ENCODE assay signal across 11 mouse cellular contexts in the genomic region with DNA sequence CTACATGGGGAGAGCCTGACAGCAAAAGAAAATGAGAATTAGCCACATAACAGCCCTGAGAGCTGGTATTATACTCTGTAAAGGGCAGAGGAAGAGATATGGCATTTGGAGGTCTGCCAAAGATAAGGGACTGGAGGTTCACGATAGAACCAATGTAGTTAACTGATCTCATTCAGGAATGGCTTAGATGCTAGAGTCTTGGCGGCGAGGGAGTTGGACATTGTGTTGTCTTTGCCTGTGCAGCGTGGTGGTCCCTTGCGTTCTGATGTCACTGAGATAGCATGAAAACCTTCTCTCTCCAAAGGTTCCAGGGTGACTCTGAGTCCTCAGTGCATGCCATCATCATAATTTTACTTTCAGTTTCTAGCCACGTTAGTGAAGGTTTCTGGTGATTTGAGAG.
DNase-seq lines count a peak whose midpoint lies in the region; ATAC-seq and TF ChIP-seq lines count a peak whose summit lies in the region.
"Had no signal": no experiment of that assay in that cellular context is flagged by ENCODE, and none has a peak within 500 bp of the region (broad histone marks: within the 10 kb centered on the region; RNA-seq: fewer than 3 reads in every experiment).

No protein-coding gene starts in this region.

- H3K27ac ChIP-seq in limb, embryonic 11.5 days (replicated peaks; ENCODE audit: low read depth, low read length): 0 out of 2 replicates have a peak overlapping the region, but pooled peaks have one; percentile 5
- H3K27ac ChIP-seq in limb, embryonic 10.5 days: no peak overlapping the region
- peak overlapping the region; percentile 78 for H3K27ac ChIP-seq in limb, embryonic 13.5 days
- H3K27ac ChIP-seq in midbrain, embryonic 10.5 days (replicated peaks): no peak overlapping the region
- H3K27ac ChIP-seq: hindbrain, embryonic 10.5 days; layer of hippocampus, adult 2 months had no signal

- no peaks in the 10 kb centered on the region for H3K79me2 ChIP-seq in myocyte (ENCODE audit: control insufficient read depth, insufficient read depth)

- H3K27me3 ChIP-seq in limb, embryonic 11.5 days (ENCODE audit: control insufficient read depth, insufficient read depth, low read length): no peaks in the 10 kb centered on the region
- H3K27me3 ChIP-seq in limb, embryonic 10.5 days (ENCODE audit: low read depth, poor library complexity, severe bottlenecking): no peaks in the 10 kb centered on the region
- no peaks in the 10 kb centered on the region for H3K27me3 ChIP-seq in limb, embryonic 13.5 days
- H3K27me3 ChIP-seq in myocyte (ENCODE audit: control insufficient read depth, insufficient read depth, insufficient read length): no peaks in the 10 kb centered on the region
- no peaks in the 10 kb centered on the region for H3K27me3 ChIP-seq in midbrain, embryonic 10.5 days (ENCODE audit: low read depth, poor library complexity, severe bottlenecking)

- no peaks in the 10 kb centered on the region for H3K9me3 ChIP-seq in limb, embryonic 11.5 days (ENCODE audit: control insufficient read depth, low read length)
- no peaks in the 10 kb centered on the region for H3K9me3 ChIP-seq in limb, embryonic 10.5 days (replicated peaks)
- H3K9me3 ChIP-seq in limb, embryonic 13.5 days: peaks cover 6% of the 10 kb centered on the region; the same call in 1 of the 2 replicates
- no peaks in the 10 kb centered on the region for H3K9me3 ChIP-seq in midbrain, embryonic 10.5 days (replicated peaks)
- H3K9me3 ChIP-seq: hindbrain, embryonic 10.5 days had no signal

- WGBS in limb, embryonic 11.5 days: 90% methylated on average over 6 of the region's 6 CpGs
- 89% methylated on average over 6 of the region's 6 CpGs for WGBS in limb, embryonic 10.5 days
- WGBS in limb, embryonic 13.5 days: 80% methylated on average over 6 of the region's 6 CpGs
- WGBS in midbrain, embryonic 10.5 days: 91% methylated on average over 6 of the region's 6 CpGs

- no peaks in the 10 kb centered on the region; the same call in 1 of the 2 replicates for H3K36me3 ChIP-seq in limb, embryonic 11.5 days (ENCODE audit: control insufficient read depth, insufficient read depth, low read length)
- H3K36me3 ChIP-seq in limb, embryonic 10.5 days: no peaks in the 10 kb centered on the region
- H3K36me3 ChIP-seq in limb, embryonic 13.5 days: no peaks in the 10 kb centered on the region
- no peaks in the 10 kb centered on the region for H3K36me3 ChIP-seq in myocyte (ENCODE audit: control insufficient read depth, insufficient read depth)
- no peaks in the 10 kb centered on the region for H3K36me3 ChIP-seq in midbrain, embryonic 10.5 days
- H3K36me3 ChIP-seq: hindbrain, embryonic 10.5 days had no signal

- H3ac ChIP-seq in myocyte (ENCODE audit: control insufficient read depth, insufficient read length): no peak overlapping the region

- no peak for ATAC-seq in limb, embryonic 11.5 days (ENCODE audit: insufficient number of reproducible peaks, low FRiP score, low TSS enrichment, low read depth)
- no peak for ATAC-seq in limb, embryonic 13.5 days (ENCODE audit: low FRiP score, low read depth)
- ATAC-seq: lung, postnatal 0 days had no signal

- H3K4me1 ChIP-seq in limb, embryonic 11.5 days (ENCODE audit: control insufficient read depth, insufficient read depth, low read length): peaks cover 12% of the 10 kb centered on the region
- peaks cover 21% of the 10 kb centered on the region for H3K4me1 ChIP-seq in limb, embryonic 10.5 days
- H3K4me1 ChIP-seq in limb, embryonic 13.5 days: peaks cover 33% of the 10 kb centered on the region
- peaks cover 7% of the 10 kb centered on the region for H3K4me1 ChIP-seq in midbrain, embryonic 10.5 days

- no peak overlapping the region for H3K9ac ChIP-seq in limb, embryonic 11.5 days (ENCODE audit: low read length)
- no peak overlapping the region for H3K9ac ChIP-seq in limb, embryonic 13.5 days

- peak; percentile 70 for DNase-seq in adrenal gland, adult 2 months
- DNase-seq in adrenal gland, postnatal 4 days (ENCODE audit: low spot score in 2 of 2): no peak
- no peak for DNase-seq in limb, embryonic 11.5 days (ENCODE audit: low spot score)
- DNase-seq in limb, embryonic 10.5 days (ENCODE audit: low spot score): no peak
- no peak for DNase-seq in midbrain, embryonic 10.5 days (ENCODE audit: low spot score)
- no peak for DNase-seq in layer of hippocampus, adult 9-11 months

- no peak overlapping the region for H3K4me2 ChIP-seq in limb, embryonic 11.5 days (ENCODE audit: low read depth, severe bottlenecking)
- 0 out of 2 replicates have a peak overlapping the region, but pooled peaks have one; percentile 25 for H3K4me2 ChIP-seq in limb, embryonic 13.5 days (replicated peaks)
- peak overlapping the region; percentile 42 for H3K4me2 ChIP-seq in myocyte (ENCODE audit: low read depth)

- no peak overlapping the region for H3K4me3 ChIP-seq in limb, embryonic 11.5 days (ENCODE audit: low read depth, low read length)
- no peak overlapping the region for H3K4me3 ChIP-seq in limb, embryonic 10.5 days
- no peak overlapping the region for H3K4me3 ChIP-seq in limb, embryonic 13.5 days
- no peak overlapping the region for H3K4me3 ChIP-seq in myocyte
- H3K4me3 ChIP-seq in midbrain, embryonic 10.5 days: no peak overlapping the region
- H3K4me3 ChIP-seq: hindbrain, embryonic 10.5 days; layer of hippocampus, adult 2 months had no signal

- TF ChIP-seq POLR2A in myocyte (IDR thresholded peaks at IDR 0.05; ENCODE audit: insufficient read length, low read depth): no peak

TF ChIP-seq in myocyte, 11 proteins besides CTCF, POLR2A, EP300 and RAD21:
- no peak for TF ChIP-seq TCF12 (IDR thresholded peaks at IDR 0.05; ENCODE audit: insufficient read depth, poor library complexity, severe bottlenecking)
- no peak for TF ChIP-seq E2F4 (IDR thresholded peaks at IDR 0.05; ENCODE audit: insufficient read depth)
- no peak for TF ChIP-seq USF1 (IDR thresholded peaks at IDR 0.05; ENCODE audit: low read depth)
- TF ChIP-seq MAX (IDR thresholded peaks at IDR 0.05; ENCODE audit: low read depth): no peak
- no peak for TF ChIP-seq MYOG (IDR thresholded peaks at IDR 0.05; ENCODE audit: control insufficient read depth in 1 of 3, insufficient read depth in 1 of 3, insufficient read length in 2 of 3, low read depth in 2 of 3)
- no peak for TF ChIP-seq TCF3 (IDR thresholded peaks at IDR 0.05; ENCODE audit: insufficient read length, low read depth)
- no peak for TF ChIP-seq MYOD1 (IDR thresholded peaks at IDR 0.05; ENCODE audit: control insufficient read depth in 1 of 3, insufficient read length in 2 of 3, low read depth in 2 of 3)
- no peak for TF ChIP-seq POLR2AphosphoS2 (IDR thresholded peaks at IDR 0.05; ENCODE audit: insufficient read length, low read depth)
- no peak for TF ChIP-seq REST (IDR thresholded peaks at IDR 0.05; ENCODE audit: insufficient read depth, insufficient read length)
- TF ChIP-seq SRF (IDR thresholded peaks at IDR 0.05; ENCODE audit: control insufficient read depth, insufficient read length, low read depth): no peak
- TF ChIP-seq CEBPB (IDR thresholded peaks at IDR 0.05; ENCODE audit: insufficient read depth, poor library complexity, severe bottlenecking): no peak

Comparison
In these comparisons a context has a peak if more than half of its experiments do, and no peak if none do; other contexts are left out.
1. H3K27ac ChIP-seq: peak in limb, embryonic 11.5 days (single experiment) and limb, embryonic 13.5 days (single experiment); none in limb, embryonic 10.5 days (single experiment) and midbrain, embryonic 10.5 days (single experiment).